Mouse (Mus musculus) layer of hippocampus, adult 8-10 months (tissue): ENCODE results near the gene Lrrc43. TPM values are rescaled to one million over a fixed set of nuclear protein-coding genes. Genes with fewer than 3 reads are reported as not detected.

Experiments
- DNase-seq, 2 experiments: peaks; one replicate each; pipeline ENCODE4 v3.0.0; 2022; ENCODE audit warnings: low spot score in 2 of 2
- microRNA-seq, 2 experiments: library from miRNA; unstranded; fragments of <30 nt; microRNA quantifications; one replicate each; pipeline ENCODE4 v1.2.0; 2022
- total RNA-seq, 4 experiments: library from RNA; stranded (reverse); gene quantifications; 2 replicates each; pipeline ENCODE4 v1.2.4; 2022

Gene Lrrc43
- total RNA-seq, 4 experiments from 2014 or later, result 0.72 to 0.93 (median 0.85) TPM

DNA sequence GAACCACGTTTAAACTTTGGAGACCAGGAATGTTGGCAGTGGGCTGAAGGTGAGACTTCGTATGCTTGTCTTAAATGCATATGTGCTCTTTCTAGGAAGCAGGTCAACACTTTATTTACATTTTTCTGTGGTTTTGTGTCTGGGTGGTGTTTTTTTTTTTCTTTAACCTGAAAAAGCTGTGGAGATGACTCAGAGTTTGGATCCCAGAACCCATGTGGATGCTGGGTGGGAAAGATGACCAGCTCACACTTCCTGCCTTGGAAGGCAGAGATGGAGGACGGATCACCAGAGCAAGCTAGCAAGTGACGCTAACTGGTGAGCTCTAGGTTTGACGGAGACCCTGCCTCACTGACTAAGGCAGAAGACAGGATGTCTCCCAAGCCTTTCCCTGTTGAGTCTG lies 25.8 kb downstream of the Lrrc43 start:
- DNase-seq, result no peak

DNA sequence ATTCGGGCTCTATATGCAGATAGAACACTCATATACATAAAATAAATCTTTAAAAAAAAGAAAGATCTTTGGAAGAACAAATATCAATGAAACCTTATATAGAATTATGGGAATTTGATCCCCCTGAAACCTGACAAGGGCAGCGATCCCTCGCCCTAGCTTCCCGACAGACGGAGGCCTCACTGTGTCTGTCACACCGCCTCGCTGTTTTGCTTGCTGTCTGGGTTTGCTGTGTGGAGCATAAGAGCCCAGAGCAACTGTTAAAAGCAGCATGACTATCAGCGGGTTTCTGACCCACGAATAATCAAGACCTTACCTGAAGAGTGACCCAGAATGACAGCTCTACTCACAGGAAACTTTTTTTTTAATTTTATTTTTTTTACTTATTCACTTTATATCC lies 31.6 kb downstream of the Lrrc43 start:
- DNase-seq, result peak; percentile 1 to 2

DNA sequence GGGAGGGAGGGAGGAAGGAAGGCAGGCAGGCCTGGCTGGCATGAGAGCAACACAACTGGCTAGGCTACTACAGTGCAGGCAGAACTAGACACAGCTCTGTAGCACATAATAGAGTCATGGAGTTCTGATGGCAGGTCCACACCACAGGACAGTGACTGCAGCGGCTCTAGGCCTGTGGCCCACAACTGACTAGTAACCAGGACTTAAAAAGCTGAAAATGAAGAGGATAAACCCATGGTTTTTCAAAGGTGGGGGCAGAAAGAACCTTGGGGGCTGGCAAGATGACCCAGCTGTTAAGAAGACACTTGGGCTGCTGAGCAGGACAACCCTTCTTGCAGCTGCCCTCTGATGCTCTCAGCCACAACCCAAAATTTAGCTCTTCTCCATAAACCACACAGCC lies 32.5 kb downstream of the Lrrc43 start:
- DNase-seq, result peak in 1 of 2 experiments; percentile 1

DNA sequence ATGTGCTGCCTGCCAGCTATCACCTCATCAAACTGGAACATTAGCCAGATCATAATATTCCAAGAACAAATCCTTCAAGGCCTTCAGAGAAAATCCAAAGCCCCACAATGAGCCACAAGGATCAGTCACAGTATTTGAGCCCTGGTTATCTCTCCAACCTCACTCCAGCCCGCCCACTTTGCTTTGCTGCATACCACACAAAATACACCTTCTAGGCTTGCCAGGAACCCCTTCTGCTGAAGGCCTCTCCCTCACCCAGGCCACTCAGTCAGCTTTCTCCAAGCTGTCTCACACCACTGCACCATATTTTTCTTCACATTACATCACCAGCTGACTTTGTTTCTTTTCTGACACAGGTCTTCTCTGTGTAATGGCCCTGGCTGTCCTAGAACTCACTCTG lies 33.1 kb downstream of the Lrrc43 start:
- peak in 1 of 2 experiments; percentile 1 for DNase-seq

DNA sequence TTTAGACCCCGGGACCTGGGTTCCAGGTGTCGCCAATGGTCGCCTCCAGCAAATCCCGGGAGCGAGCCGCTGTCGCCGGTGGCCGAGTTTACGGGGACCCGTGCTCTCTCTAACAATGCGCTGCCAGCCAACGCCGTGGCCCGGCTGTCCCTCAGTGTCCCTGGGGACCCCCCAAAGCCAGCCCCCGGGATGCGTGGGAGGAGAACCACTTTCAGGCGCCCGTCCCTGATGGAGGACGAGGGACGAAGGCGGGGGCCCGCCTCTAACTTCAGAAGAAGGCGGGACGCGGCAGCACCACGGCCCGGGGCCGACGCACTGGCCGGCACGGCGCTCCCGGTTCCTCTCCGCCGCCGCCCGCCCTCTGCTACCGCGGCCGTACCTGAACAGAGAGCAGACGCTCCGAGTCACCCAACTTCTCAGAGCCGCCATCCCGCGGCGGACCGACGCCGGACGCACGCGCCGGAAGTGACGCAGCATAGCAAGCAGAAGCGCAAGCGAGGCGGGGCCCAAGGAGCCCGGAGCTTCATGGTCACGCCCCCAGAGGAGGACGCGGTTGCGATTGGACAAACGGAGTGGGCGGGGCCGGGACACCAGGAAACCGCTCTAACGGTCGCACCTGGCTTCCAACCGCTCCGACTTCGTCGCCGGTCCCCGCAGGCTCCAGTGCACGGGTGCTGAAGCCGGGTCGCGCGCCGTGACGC lies 34.7 kb downstream of the Lrrc43 start, which contains the start of gene Diablo:
Gene Diablo, minus strand, starts transcription at position 485 of the 701 bp plus-strand sequence.
- peak; percentile 95 to 97 for DNase-seq

DNA sequence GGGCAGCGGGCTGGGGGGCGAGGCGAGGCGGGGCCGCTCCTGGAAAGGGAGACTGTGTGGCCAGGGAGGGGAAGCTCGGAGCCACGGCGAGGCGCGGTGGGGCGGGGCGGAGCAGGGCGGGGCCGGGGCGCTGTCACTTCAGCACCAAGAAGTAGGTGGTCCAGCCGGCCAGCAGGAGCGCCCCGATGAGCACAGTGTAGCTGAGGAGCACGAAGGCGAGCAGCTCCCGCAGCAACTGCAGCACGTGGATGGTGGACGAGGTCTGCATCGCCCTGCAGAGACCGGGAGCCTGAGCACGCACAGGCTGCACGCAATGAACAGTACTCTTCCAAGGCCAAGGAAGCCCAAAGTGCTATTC lies 35.3 kb downstream of the Lrrc43 start:
- DNase-seq, result no peak

DNA sequence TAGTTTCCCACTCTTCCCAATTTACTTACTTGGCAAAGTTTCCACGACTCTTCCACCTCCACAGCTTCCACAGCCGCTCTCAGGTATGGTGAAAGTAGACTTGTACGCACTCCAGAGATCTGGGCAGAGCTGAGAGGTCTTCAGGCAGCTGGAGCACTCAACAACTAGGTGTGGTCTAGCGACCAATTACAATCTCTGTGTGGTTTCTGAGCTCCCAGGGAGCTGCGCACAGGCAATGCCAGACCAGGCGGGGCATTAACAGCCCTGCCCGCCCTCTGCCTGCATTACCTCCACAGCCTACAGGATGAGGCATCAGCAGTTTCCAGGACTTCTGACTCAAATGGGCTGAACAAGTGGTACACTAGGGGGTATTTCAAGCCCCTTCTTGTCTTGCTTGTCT lies 36.2 kb downstream of the Lrrc43 start, which contains the start of gene Gm49027:
Gene Gm49027, minus strand, starts transcription at position 208 of the 400 bp plus-strand sequence.
- peak; percentile 2 to 3 for DNase-seq

DNA sequence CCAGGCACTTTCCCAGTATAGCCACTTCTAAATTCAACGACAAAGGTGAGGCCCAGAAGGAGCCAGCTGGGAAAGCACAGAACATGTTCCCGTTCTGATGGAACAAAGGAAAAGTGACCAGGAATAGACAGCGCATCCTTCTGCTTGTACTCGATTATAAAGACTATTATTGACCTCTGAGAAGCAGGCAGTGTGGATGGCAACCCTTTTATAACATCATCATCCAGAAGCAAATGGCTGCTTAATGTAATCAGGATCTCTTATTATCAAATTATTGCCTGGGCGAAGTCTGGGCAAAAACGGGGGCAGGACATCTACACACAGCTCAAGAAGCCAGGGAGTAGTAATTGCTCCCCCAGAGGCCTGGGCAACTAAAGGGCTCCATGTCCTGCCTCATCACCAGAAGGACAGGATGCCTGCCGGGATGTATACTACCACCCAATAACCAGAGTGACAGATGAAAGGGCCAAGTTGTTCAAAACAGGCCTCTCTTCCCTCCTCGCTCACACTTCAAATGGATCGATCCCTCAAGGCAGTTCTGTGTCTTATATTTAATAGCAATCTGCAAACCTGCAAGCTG lies 36.9 kb downstream of the Lrrc43 start:
- DNase-seq, result peak in 1 of 2 experiments; percentile 1

DNA sequence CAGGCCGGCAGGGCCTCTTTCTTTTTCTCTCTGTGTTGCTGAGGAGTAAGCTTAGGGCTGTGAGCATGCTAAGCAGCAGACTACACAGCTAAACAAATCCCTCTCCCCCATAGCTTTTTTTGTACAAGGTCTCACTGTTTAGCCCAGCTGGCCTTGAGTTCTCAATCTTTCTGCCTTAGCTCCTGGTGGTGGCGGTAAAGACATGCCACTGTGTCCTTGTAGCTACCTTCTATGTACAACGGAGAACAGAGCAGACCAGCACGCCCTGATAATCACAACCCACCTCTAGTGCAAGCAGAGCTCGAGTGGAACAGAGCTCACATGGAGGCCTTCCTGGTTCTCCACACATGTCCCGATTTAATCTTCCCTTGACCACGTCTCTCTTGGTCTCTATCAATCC lies 39.5 kb downstream of the Lrrc43 start:
- DNase-seq, result peak in 1 of 2 experiments; percentile 2

DNA sequence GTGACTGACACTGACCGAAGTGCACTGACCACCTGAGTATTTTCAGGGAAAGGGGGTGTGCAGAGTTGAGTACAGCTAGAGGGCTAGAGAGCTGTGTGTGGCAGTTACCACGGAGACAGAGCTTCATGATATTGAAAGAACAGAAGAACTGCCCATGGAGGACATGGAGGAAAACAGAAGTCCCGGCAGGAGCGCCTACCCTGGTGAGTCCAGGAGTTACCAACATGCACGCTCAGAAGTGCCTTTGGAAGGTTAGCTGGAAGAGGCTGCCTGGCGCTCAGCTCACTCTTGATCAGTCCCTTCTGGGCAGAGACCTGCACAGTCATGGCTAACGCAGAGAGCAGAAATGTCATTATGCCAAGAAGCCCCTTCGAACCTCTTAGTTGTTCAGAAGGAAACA lies 41.0 kb downstream of the Lrrc43 start:
- DNase-seq, result peak; percentile 2

DNA sequence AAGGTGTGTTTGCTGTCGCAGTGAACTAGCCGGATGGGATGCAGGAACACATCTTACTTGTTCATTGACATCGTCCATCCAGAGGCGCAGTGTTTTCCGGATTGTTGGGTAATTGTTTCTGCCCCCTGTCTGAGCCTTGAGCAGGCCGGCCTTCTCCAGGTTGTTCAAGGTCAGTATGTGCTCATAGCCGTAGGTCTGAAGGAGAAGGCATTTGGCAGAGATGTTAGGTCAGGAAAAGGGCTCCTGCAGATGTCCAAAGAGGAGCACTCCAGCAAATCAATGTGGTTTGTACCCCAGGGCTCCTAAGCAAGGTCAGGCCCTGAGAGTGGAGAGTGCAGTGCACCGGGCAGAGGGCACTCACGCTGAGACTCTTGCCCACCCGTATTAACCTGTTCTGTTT lies 44.7 kb downstream of the Lrrc43 start:
- DNase-seq, result peak; percentile 1

DNA sequence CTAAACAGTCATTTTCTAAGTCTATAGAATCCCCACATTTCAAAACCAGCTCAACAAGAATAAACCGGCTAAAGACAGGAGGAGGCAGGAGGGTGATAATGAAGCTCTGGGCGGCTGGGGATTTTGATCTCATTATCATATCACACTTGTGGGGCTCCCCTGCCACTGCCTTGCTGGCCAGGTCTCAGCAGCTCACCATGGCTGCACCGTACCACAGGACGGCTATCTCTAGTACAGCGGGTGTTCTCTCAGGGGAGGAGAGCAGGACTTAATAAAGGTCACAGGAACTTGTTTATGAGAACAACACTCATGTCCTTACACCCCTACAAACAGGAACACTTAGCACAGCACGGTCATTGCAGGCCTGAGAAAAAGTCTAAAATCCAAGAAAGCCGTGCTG lies 66.6 kb downstream of the Lrrc43 start:
- no peak for DNase-seq

DNA sequence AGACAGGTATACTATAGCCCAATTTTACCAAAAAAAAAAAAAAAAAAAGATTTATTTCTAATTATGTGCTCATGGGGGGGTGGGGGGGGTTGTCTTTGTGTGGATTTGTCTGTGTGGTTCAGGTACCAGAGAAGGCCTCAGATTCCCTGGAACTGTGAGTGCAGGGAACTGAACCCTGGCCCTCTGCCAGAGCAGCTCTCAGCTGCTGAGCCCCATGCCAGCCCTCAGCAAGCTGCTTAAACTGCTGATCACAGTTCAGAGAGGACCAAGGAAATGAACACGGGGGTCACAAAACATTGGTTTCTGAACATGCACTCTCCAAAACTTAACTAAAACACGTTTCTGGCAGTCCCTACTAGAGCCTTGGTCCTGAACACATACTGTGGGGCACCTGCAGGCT lies 67.3 kb downstream of the Lrrc43 start:
- DNase-seq, result peak in 1 of 2 experiments; percentile 49

Small RNAs within 50 kb of the gene (microRNA-seq; reads per million reads assigned to microRNA genes)
- 1.3 to 1.8 reads per million in 2 experiments for gene Mir7647

Other genes starting within 250 kb of the Lrrc43 start
- 1 to 10 TPM; 3.5 to 5.9 (median 5.2) TPM for gene Wdr66, start 237.2 kb upstream of the Lrrc43 start, total RNA-seq
- 10 to 100 TPM; 58.5 to 66.1 (median 62.9) TPM for gene Bcl7a, start 145.5 kb upstream of the Lrrc43 start, total RNA-seq
- 10 to 100 TPM; 17.7 to 23.0 (median 21.0) TPM for gene Mlxip, start 94.5 kb upstream of the Lrrc43 start, total RNA-seq
- gene Il31, start 184 bp downstream of the Lrrc43 start, total RNA-seq, result not detected
- gene B3gnt4, start 21.2 kb downstream of the Lrrc43 start, total RNA-seq, result 1 to 10 TPM in 3 of 4 experiments, under 1 TPM in 1; 0.55 to 1.9 (median 1.3) TPM
- gene Diablo, start 34.9 kb downstream of the Lrrc43 start, total RNA-seq, result 10 to 100 TPM; 29.8 to 34.4 (median 31.1) TPM
- 1 to 10 TPM; 4.2 to 7.8 (median 5.3) TPM for gene Gm49027, start 36.2 kb downstream of the Lrrc43 start, total RNA-seq
- gene Vps33a, start 83.7 kb downstream of the Lrrc43 start, total RNA-seq, result 10 to 100 TPM; 78.7 to 91.2 (median 87.3) TPM
- 100 to 1,000 TPM; 125 to 142 (median 126) TPM for gene Clip1, start 195.3 kb downstream of the Lrrc43 start, total RNA-seq
- 10 to 100 TPM; 41.5 to 54.4 (median 50.4) TPM for gene Zcchc8, start 231.8 kb downstream of the Lrrc43 start, total RNA-seq